Mouse (Mus musculus): ENCODE results near the gene Adam19. TPM values are rescaled to one million over a fixed set of nuclear protein-coding genes. Genes with fewer than 3 reads are reported as not detected.

Gene Adam19
- polyA plus RNA-seq (2015; fragmentation: Nextera tagmentation; extraction: Ambion mirVana): 17.1 and 20.4 TPM in 2 replicates

- no peaks in the 10 kb centered on the region for H3K9me3 ChIP-seq
- WGBS: under 1% methylated on average over 51 of the region's 51 CpGs
- H3K27ac ChIP-seq: peak within 1 kb of the TSS; percentile 87
- peaks cover 4% of the 10 kb centered on the region; the same call in 1 of the 2 replicates for H3K4me1 ChIP-seq
- peak; percentile 64; the same call in 1 of the 2 replicates for ATAC-seq (ENCODE audit: insufficient read depth, low FRiP score, low read depth)
- no peaks in the 10 kb centered on the region for H3K27me3 ChIP-seq (replicated peaks)
- no peaks in the 10 kb centered on the region for H3K36me3 ChIP-seq
- peak within 1 kb of the TSS; percentile 68 for H3K4me3 ChIP-seq (replicated peaks)
- H3K9ac ChIP-seq: peak within 1 kb of the TSS; percentile 80
- H3K4me2 ChIP-seq: peak within 1 kb of the TSS; percentile 66
Observed at GRCm38 (mm10) chr11:46055896-46056769, at the start of gene Adam19. Gene Adam19, plus strand, starts transcription at chr11:46055992.

- Histone ChIP-seq H3K4me1 (no peaks in the 10 kb centered on the region), H3K27ac (no peak overlapping the region), H3K36me3 (no peaks in the 10 kb centered on the region), H3K4me2 (no peak overlapping the region), H3K27me3 (replicated peaks) (no peaks in the 10 kb centered on the region), H3K9me3 (no peaks in the 10 kb centered on the region), H3K4me3 (replicated peaks) (no peak overlapping the region), H3K9ac (no peak overlapping the region)
- WGBS: 20% methylated on average over 6 of the region's 6 CpGs
- no peak for ATAC-seq (ENCODE audit: insufficient read depth, low FRiP score, low read depth)
Observed at GRCm38 (mm10) chr11:46016061-46016460, 39.7 kb upstream of the Adam19 start.

- no peak for ATAC-seq (ENCODE audit: insufficient read depth, low FRiP score, low read depth)
- no peak overlapping the region for H3K9ac ChIP-seq
Observed at GRCm38 (mm10) chr11:46020246-46020645, 35.5 kb upstream of the Adam19 start.

GRCm38 (mm10) chr11:46021850-46022249 is 33.9 kb upstream of the Adam19 start:
- Histone ChIP-seq H3K9ac (no peak overlapping the region), H3K27ac (no peak overlapping the region), H3K27me3 (replicated peaks) (no peaks in the 10 kb centered on the region), H3K4me1 (peaks cover 4% of the 10 kb centered on the region; the same call in 1 of the 2 replicates), H3K4me2 (no peak overlapping the region), H3K36me3 (no peaks in the 10 kb centered on the region), H3K4me3 (replicated peaks) (no peak overlapping the region), H3K9me3 (no peaks in the 10 kb centered on the region)
- no peak for ATAC-seq (ENCODE audit: insufficient read depth, low FRiP score, low read depth)

More at GRCm38 (mm10) chr11:46020246-46020645, 35.5 kb upstream of the Adam19 start:
- H3K9me3 ChIP-seq: no peaks in the 10 kb centered on the region
- WGBS: 76% methylated on average over 1 of the region's 1 CpGs
- H3K4me1 ChIP-seq: no peaks in the 10 kb centered on the region
- no peaks in the 10 kb centered on the region for H3K36me3 ChIP-seq
- H3K27me3 ChIP-seq (replicated peaks): no peaks in the 10 kb centered on the region
- no peak overlapping the region for H3K27ac ChIP-seq
- H3K4me2 ChIP-seq: no peak overlapping the region
- no peak overlapping the region for H3K4me3 ChIP-seq (replicated peaks)

- no peak overlapping the region for H3K27ac ChIP-seq
- H3K4me2 ChIP-seq: no peak overlapping the region
- H3K9ac ChIP-seq: no peak overlapping the region
- no peaks in the 10 kb centered on the region for H3K9me3 ChIP-seq
- H3K36me3 ChIP-seq: no peaks in the 10 kb centered on the region
- no peak overlapping the region for H3K4me3 ChIP-seq (replicated peaks)
- no peak for ATAC-seq (ENCODE audit: insufficient read depth, low FRiP score, low read depth)
- whole genome bisulfite sequencing: 73% methylated on average over 6 of the region's 6 CpGs
- H3K4me1 ChIP-seq: peaks cover 4% of the 10 kb centered on the region; the same call in 1 of the 2 replicates
- no peaks in the 10 kb centered on the region for H3K27me3 ChIP-seq (replicated peaks)
Observed at GRCm38 (mm10) chr11:46022983-46023382, 32.8 kb upstream of the Adam19 start.

- Histone ChIP-seq H3K36me3 (no peaks in the 10 kb centered on the region), H3K4me3 (replicated peaks) (no peak overlapping the region), H3K4me1 (peaks cover 4% of the 10 kb centered on the region; the same call in 1 of the 2 replicates), H3K9me3 (no peaks in the 10 kb centered on the region), H3K27ac (peak overlapping the region; percentile 23), H3K9ac (no peak overlapping the region), H3K27me3 (replicated peaks) (no peaks in the 10 kb centered on the region), H3K4me2 (no peak overlapping the region)
- WGBS: 16% methylated on average over 7 of the region's 7 CpGs
- ATAC-seq (ENCODE audit: insufficient read depth, low FRiP score, low read depth): peak; percentile 10; the same call in 1 of the 2 replicates
Observed at GRCm38 (mm10) chr11:46025962-46026392, 29.8 kb upstream of the Adam19 start.

- Histone ChIP-seq H3K4me2 (no peak overlapping the region), H3K27me3 (replicated peaks) (no peaks in the 10 kb centered on the region), H3K9ac (no peak overlapping the region), H3K27ac (no peak overlapping the region), H3K36me3 (no peaks in the 10 kb centered on the region), H3K4me1 (peaks cover 4% of the 10 kb centered on the region; the same call in 1 of the 2 replicates), H3K9me3 (no peaks in the 10 kb centered on the region), H3K4me3 (replicated peaks) (no peak overlapping the region)
- WGBS: 67% methylated on average over 6 of the region's 6 CpGs
- no peak for ATAC-seq (ENCODE audit: insufficient read depth, low FRiP score, low read depth)
Observed at GRCm38 (mm10) chr11:46027952-46028814, 27.6 kb upstream of the Adam19 start.

- no peak for ATAC-seq (ENCODE audit: insufficient read depth, low FRiP score, low read depth)
- whole genome bisulfite sequencing: 49% methylated on average over 2 of the region's 2 CpGs
- Histone ChIP-seq H3K9ac (no peak overlapping the region), H3K36me3 (no peaks in the 10 kb centered on the region), H3K27me3 (replicated peaks) (no peaks in the 10 kb centered on the region), H3K4me3 (replicated peaks) (no peak overlapping the region), H3K27ac (no peak overlapping the region), H3K4me2 (no peak overlapping the region), H3K4me1 (peaks cover 4% of the 10 kb centered on the region; the same call in 1 of the 2 replicates), H3K9me3 (no peaks in the 10 kb centered on the region)
Observed at GRCm38 (mm10) chr11:46029485-46029884, 26.3 kb upstream of the Adam19 start.

- Histone ChIP-seq H3K4me1 (peaks cover 4% of the 10 kb centered on the region; the same call in 1 of the 2 replicates), H3K9ac (no peak overlapping the region), H3K27ac (no peak overlapping the region), H3K4me2 (no peak overlapping the region), H3K27me3 (replicated peaks) (no peaks in the 10 kb centered on the region), H3K9me3 (no peaks in the 10 kb centered on the region), H3K36me3 (no peaks in the 10 kb centered on the region), H3K4me3 (replicated peaks) (no peak overlapping the region)
- no peak for ATAC-seq (ENCODE audit: insufficient read depth, low FRiP score, low read depth)
- 73% methylated on average over 2 of the region's 2 CpGs for WGBS
Observed at GRCm38 (mm10) chr11:46030026-46030425, 25.8 kb upstream of the Adam19 start.

GRCm38 (mm10) chr11:46031470-46031869 is 24.3 kb upstream of the Adam19 start:
- Histone ChIP-seq H3K4me2 (no peak overlapping the region), H3K9ac (no peak overlapping the region), H3K27ac (no peak overlapping the region), H3K27me3 (replicated peaks) (no peaks in the 10 kb centered on the region), H3K36me3 (no peaks in the 10 kb centered on the region), H3K9me3 (no peaks in the 10 kb centered on the region), H3K4me3 (replicated peaks) (no peak overlapping the region), H3K4me1 (no peaks in the 10 kb centered on the region)
- ATAC-seq (ENCODE audit: insufficient read depth, low FRiP score, low read depth): no peak
- WGBS: 51% methylated on average over 3 of the region's 3 CpGs

GRCm38 (mm10) chr11:46032956-46033355 is 22.8 kb upstream of the Adam19 start:
- Histone ChIP-seq H3K27me3 (replicated peaks) (no peaks in the 10 kb centered on the region), H3K27ac (no peak overlapping the region), H3K9me3 (no peaks in the 10 kb centered on the region), H3K9ac (no peak overlapping the region), H3K4me3 (replicated peaks) (no peak overlapping the region), H3K4me1 (no peaks in the 10 kb centered on the region), H3K36me3 (no peaks in the 10 kb centered on the region), H3K4me2 (no peak overlapping the region)
- no peak for ATAC-seq (ENCODE audit: insufficient read depth, low FRiP score, low read depth)
- WGBS: 85% methylated on average over 7 of the region's 7 CpGs
